Comparison of ENCODE assay signal across 9 mouse cellular contexts in the genomic region with DNA sequence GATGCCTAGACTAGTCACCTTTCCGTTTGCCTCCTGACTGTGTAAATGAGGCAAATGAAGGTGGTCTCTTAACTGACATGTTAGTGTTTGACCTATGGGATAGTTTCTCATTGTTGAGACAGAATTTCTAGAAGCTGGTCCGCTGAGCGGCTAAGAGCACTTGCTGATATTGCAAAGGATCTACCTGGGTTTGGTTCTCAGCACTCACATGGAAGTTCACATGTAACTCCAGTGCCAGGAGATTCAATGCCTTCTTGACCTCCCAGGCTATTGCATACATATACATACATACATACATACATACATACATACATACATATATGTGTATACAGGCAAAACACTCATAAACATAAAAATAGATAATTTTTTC. TPM values are rescaled to one million over a fixed set of nuclear protein-coding genes. Genes with fewer than 3 reads are reported as not detected.
DNase-seq lines count a peak whose midpoint lies in the region; ATAC-seq and TF ChIP-seq lines count a peak whose summit lies in the region.
"Had no signal": no experiment of that assay in that cellular context is flagged by ENCODE, and none has a peak within 500 bp of the region (broad histone marks: within the 10 kb centered on the region; RNA-seq: fewer than 3 reads in every experiment).

No protein-coding gene starts in this region.

- H3K9me3 ChIP-seq in heart, postnatal 0 days (replicated peaks; ENCODE audit: control insufficient read depth, low read length), result no peaks in the 10 kb centered on the region
- H3K9me3 ChIP-seq in hindbrain, embryonic 13.5 days, result no peaks in the 10 kb centered on the region
- H3K9me3 ChIP-seq in midbrain, embryonic 12.5 days, result no peaks in the 10 kb centered on the region
- H3K9me3 ChIP-seq: G1E had no signal

- H3K4me1 ChIP-seq in heart, postnatal 0 days (ENCODE audit: control insufficient read depth, insufficient read depth), result peaks cover 8% of the 10 kb centered on the region
- peaks cover 4% of the 10 kb centered on the region; the same call in 1 of the 2 replicates for H3K4me1 ChIP-seq in brown adipose tissue, adult 24 weeks (ENCODE audit: control insufficient read depth, insufficient read depth, insufficient read length, low read length)
- H3K4me1 ChIP-seq in hindbrain, embryonic 13.5 days (replicated peaks), result peaks cover 30% of the 10 kb centered on the region
- peaks cover 21% of the 10 kb centered on the region for H3K4me1 ChIP-seq in midbrain, embryonic 12.5 days

- peak overlapping the region; percentile 54 for H3K4me2 ChIP-seq in heart, postnatal 0 days (ENCODE audit: low read depth, low read length)
- peak overlapping the region; percentile 56 for H3K4me2 ChIP-seq in hindbrain, embryonic 13.5 days
- peak overlapping the region; percentile 52 for H3K4me2 ChIP-seq in midbrain, embryonic 12.5 days (replicated peaks)

- H3K9ac ChIP-seq in heart, postnatal 0 days (replicated peaks; ENCODE audit: low read depth, low read length), result peak overlapping the region; percentile 91
- peak overlapping the region; percentile 87 for H3K9ac ChIP-seq in hindbrain, embryonic 13.5 days
- peak overlapping the region; percentile 97; the same call in 1 of the 2 replicates for H3K9ac ChIP-seq in midbrain, embryonic 12.5 days (replicated peaks)

- TF ChIP-seq EP300 in heart, postnatal 0 days (IDR thresholded peaks at IDR 0.05; ENCODE audit: low read depth), result no peak

- no peaks in the 10 kb centered on the region for H3K27me3 ChIP-seq in heart, postnatal 0 days (ENCODE audit: control insufficient read depth, insufficient read depth, low read length)
- H3K27me3 ChIP-seq in hindbrain, embryonic 13.5 days, result no peaks in the 10 kb centered on the region
- no peaks in the 10 kb centered on the region for H3K27me3 ChIP-seq in midbrain, embryonic 12.5 days

- H3K4me3 ChIP-seq in heart, postnatal 0 days (ENCODE audit: low read depth, low read length), result peak overlapping the region; percentile 97; the same call in 1 of the 2 replicates
- peak overlapping the region; percentile 40 for H3K4me3 ChIP-seq in brown adipose tissue, adult 24 weeks (ENCODE audit: insufficient read depth, low read depth, low read length)
- peak overlapping the region; percentile 58 for H3K4me3 ChIP-seq in hindbrain, embryonic 13.5 days
- H3K4me3 ChIP-seq in midbrain, embryonic 12.5 days, result peak overlapping the region; percentile 97

- ATAC-seq in heart, postnatal 0 days (ENCODE audit: insufficient read depth, low read depth), result no peak
- ATAC-seq in hindbrain, embryonic 13.5 days (ENCODE audit: low FRiP score), result no peak
- no peak for ATAC-seq in midbrain, embryonic 12.5 days (ENCODE audit: low FRiP score, low read depth)

- no peak for TF ChIP-seq CTCF in heart, postnatal 0 days (IDR thresholded peaks at IDR 0.05; ENCODE audit: low read depth)

- H3K36me3 ChIP-seq in heart, postnatal 0 days (replicated peaks; ENCODE audit: control insufficient read depth, insufficient read depth, low read length), result peaks cover 22% of the 10 kb centered on the region
- H3K36me3 ChIP-seq in hindbrain, embryonic 13.5 days, result peaks cover 33% of the 10 kb centered on the region
- peaks cover 40% of the 10 kb centered on the region for H3K36me3 ChIP-seq in midbrain, embryonic 12.5 days

- DNase-seq in heart, postnatal 0 days (ENCODE audit: low spot score), result no peak
- no peak for DNase-seq in heart, adult 18-20 months
- no peak for DNase-seq in c-Kit-positive CD71-positive TER-119-positive erythroid progenitor cells, embryonic 14.5 days (ENCODE audit: low spot score)
- DNase-seq in adrenal gland, postnatal 4 days (ENCODE audit: low spot score in 2 of 2), result no peak
- DNase-seq in thymus, postnatal 14 days, result no peak

- 22% methylated on average over 3 of the region's 3 CpGs for WGBS in heart, postnatal 0 days
- WGBS in hindbrain, embryonic 13.5 days, result 23% methylated on average over 3 of the region's 3 CpGs
- WGBS in midbrain, embryonic 12.5 days, result 27% methylated on average over 3 of the region's 3 CpGs

- peak overlapping the region; percentile 96 for H3K27ac ChIP-seq in heart, postnatal 0 days (ENCODE audit: low read depth)
- H3K27ac ChIP-seq in brown adipose tissue, adult 24 weeks (replicated peaks; ENCODE audit: low read depth, low read length), result peak overlapping the region; percentile 96
- peak overlapping the region; percentile 99 for H3K27ac ChIP-seq in hindbrain, embryonic 13.5 days
- peak overlapping the region; percentile 98 for H3K27ac ChIP-seq in midbrain, embryonic 12.5 days (replicated peaks)

RNA-seq across cellular contexts. Expression of a gene that starts 0.9 kb away (rescaled TPM):
- total RNA-seq in heart, postnatal 0 days (2014; rRNA removed; ENCODE audit: low replicate concordance), result 60.4 and 63.6 TPM in 2 replicates
- polyA plus RNA-seq in heart, postnatal 0 days (2015; fragmentation: Nextera tagmentation; extraction: Ambion mirVana), result 36.4 and 38.3 TPM in 2 replicates
- 10 to 100 TPM; 23.1 to 26.2 TPM for total RNA-seq in heart, adult 18-20 months (2021)
- 14.0 and 18.5 TPM in 2 replicates for polyA plus RNA-seq in brown adipose tissue, adult 24 weeks (2012; ENCODE audit: insufficient read depth, insufficient read length, missing spikeins)
- 144 and 146 TPM in 2 replicates for polyA plus RNA-seq in hindbrain, embryonic 13.5 days (2015; fragmentation: Nextera tagmentation; extraction: Ambion mirVana)
- polyA plus RNA-seq in midbrain, embryonic 12.5 days (2016; fragmentation: Nextera tagmentation; extraction: Ambion mirVana), result 183 and 185 TPM in 2 replicates
- total RNA-seq in adrenal gland, postnatal 4 days (2021), result 100 to 1,000 TPM; 148 to 152 TPM

RNA-seq across cellular contexts. Expression of a gene that starts 22.3 kb away (rescaled TPM):
- 125 and 166 TPM in 2 replicates for total RNA-seq in heart, postnatal 0 days (2014; rRNA removed; ENCODE audit: low replicate concordance)
- polyA plus RNA-seq in heart, postnatal 0 days (2015; fragmentation: Nextera tagmentation; extraction: Ambion mirVana), result 113 and 117 TPM in 2 replicates
- 10 to 100 TPM; 83.9 to 93.0 TPM for total RNA-seq in heart, adult 18-20 months (2021)
- 84.4 and 166 TPM in 2 replicates for polyA plus RNA-seq in brown adipose tissue, adult 24 weeks (2012; ENCODE audit: insufficient read depth, insufficient read length, missing spikeins)
- 117 and 134 TPM in 2 replicates for polyA plus RNA-seq in hindbrain, embryonic 13.5 days (2015; fragmentation: Nextera tagmentation; extraction: Ambion mirVana)
- 139 and 148 TPM in 2 replicates for polyA plus RNA-seq in midbrain, embryonic 12.5 days (2016; fragmentation: Nextera tagmentation; extraction: Ambion mirVana)
- total RNA-seq in adrenal gland, postnatal 4 days (2021), result 100 to 1,000 TPM; 201 to 210 TPM

RNA-seq across cellular contexts. Expression of a gene that starts 27.5 kb away (rescaled TPM):
- 116 and 121 TPM in 2 replicates for total RNA-seq in heart, postnatal 0 days (2014; rRNA removed; ENCODE audit: low replicate concordance)
- 24.6 and 26.2 TPM in 2 replicates for polyA plus RNA-seq in heart, postnatal 0 days (2015; fragmentation: Nextera tagmentation; extraction: Ambion mirVana)
- 10 to 100 TPM; 28.6 to 37.9 TPM for total RNA-seq in heart, adult 18-20 months (2021)
- 14.4 and 18.3 TPM in 2 replicates for polyA plus RNA-seq in brown adipose tissue, adult 24 weeks (2012; ENCODE audit: insufficient read depth, insufficient read length, missing spikeins)
- polyA plus RNA-seq in hindbrain, embryonic 13.5 days (2015; fragmentation: Nextera tagmentation; extraction: Ambion mirVana), result 72.7 and 74.8 TPM in 2 replicates
- 64.6 and 73.9 TPM in 2 replicates for polyA plus RNA-seq in midbrain, embryonic 12.5 days (2016; fragmentation: Nextera tagmentation; extraction: Ambion mirVana)
- total RNA-seq in adrenal gland, postnatal 4 days (2021), result 100 to 1,000 TPM; 105 to 108 TPM

Comparison
In these comparisons a context has a peak if more than half of its experiments do, and no peak if none do; other contexts are left out.
1. H3K4me3 ChIP-seq: peak in every context shown above with its lines; median percentile 97 in heart, postnatal 0 days; 97 in midbrain, embryonic 12.5 days; 58 in hindbrain, embryonic 13.5 days; 40 in brown adipose tissue, adult 24 weeks.